Mouse (Mus musculus): ENCODE results near the gene Apoh. TPM values are rescaled to one million over a fixed set of nuclear protein-coding genes. Genes with fewer than 3 reads are reported as not detected.

The Apoh gene
- total RNA-seq, 2 experiments from 2014 or later, result 0.77 to 1.2 TPM

GRCm38 (mm10) chr11:108396076-108396829 is 53.1 kb downstream of the Apoh start:
- intact Hi-C loops (cut with DNase I), result no loop called here
- DNase-seq (ENCODE audit: extremely low spot score in 1 of 2, low spot score in 2 of 2), result no peak
- no peak overlapping the region for H3K27ac ChIP-seq
- no peak for TF ChIP-seq CTCF (IDR thresholded peaks at IDR 0.05)
- no peak overlapping the region for H3K4me3 ChIP-seq

GRCm38 (mm10) chr11:108409876-108410644 is 66.9 kb downstream of the Apoh start:
- TF ChIP-seq CTCF (IDR thresholded peaks at IDR 0.05), result no peak
- Histone ChIP-seq H3K27ac (peak overlapping the region; percentile 32; the same call in 1 of the 2 replicates), H3K4me3 (no peak overlapping the region)
- intact Hi-C loops (cut with DNase I), result no loop called here
- DNase-seq (ENCODE audit: extremely low spot score in 1 of 2, low spot score in 2 of 2), result no peak

DNA sequence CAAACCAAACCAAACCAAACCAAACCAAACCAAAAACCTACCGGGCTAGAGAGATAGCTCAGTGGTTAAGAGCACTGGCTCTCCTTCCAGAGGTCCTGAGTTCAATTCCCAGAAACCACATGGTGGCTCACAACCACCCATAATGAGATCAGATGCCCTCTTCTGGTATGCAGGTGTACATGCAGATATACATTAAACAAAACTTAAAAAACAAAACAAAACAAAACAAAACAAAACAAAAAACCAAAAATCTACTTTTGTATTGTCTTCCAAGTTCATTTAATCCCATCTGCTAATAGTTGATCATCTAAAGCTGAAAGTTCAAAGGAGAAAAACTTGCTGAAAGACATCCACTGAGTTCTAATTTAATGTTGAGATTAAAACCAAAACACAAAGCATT is 73.2 kb downstream of the Apoh start:
- Histone ChIP-seq H3K27ac (no peak overlapping the region), H3K4me3 (no peak overlapping the region)
- intact Hi-C loops (cut with DNase I), result loop anchor here (5.0 kb wide), 2 partner anchors 389 to 404 kb away; no protein-coding TSS in a partner anchor
- DNase-seq (ENCODE audit: extremely low spot score in 1 of 2, low spot score in 2 of 2), result no peak
- no peak; the same call in 1 of the 2 replicates for TF ChIP-seq CTCF (IDR thresholded peaks at IDR 0.05)

GRCm38 (mm10) chr11:108418540-108418939 is 75.4 kb downstream of the Apoh start:
- H3K4me3 ChIP-seq, result no peak overlapping the region
- TF ChIP-seq CTCF (IDR thresholded peaks at IDR 0.05), result peak; percentile 55
- intact Hi-C loops (cut with DNase I), result loop anchor here (5.0 kb wide), 2 partner anchors 391 to 406 kb away; no protein-coding TSS in a partner anchor
- DNase-seq (ENCODE audit: extremely low spot score in 1 of 2, low spot score in 2 of 2), result no peak
- H3K27ac ChIP-seq, result no peak overlapping the region

DNA sequence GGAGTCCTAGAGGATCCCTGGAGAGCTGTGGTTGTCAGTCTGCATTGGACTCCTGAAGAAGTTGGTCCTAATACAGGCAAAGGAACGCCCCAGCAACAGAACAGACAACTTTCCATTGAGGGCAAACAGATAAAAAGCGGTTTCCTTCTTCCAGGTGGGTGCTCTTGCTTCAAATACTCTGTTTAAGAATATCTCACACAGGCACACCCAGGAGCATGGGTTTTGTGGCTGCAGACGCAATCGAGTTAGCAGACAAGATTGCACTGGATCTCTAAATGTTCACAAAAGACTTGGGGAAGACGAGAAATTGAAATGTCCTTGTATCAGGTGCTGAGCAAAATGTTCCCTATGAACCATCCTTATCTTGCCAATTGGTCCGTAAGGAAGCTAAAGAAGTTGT is 76.1 kb downstream of the Apoh start:
- Histone ChIP-seq H3K27ac (no peak overlapping the region), H3K4me3 (no peak overlapping the region)
- no peak for TF ChIP-seq CTCF (IDR thresholded peaks at IDR 0.05)
- intact Hi-C loops (cut with DNase I), result loop anchor here (1.0 to 5.0 kb wide), 3 partner anchors 392 to 555 kb away; no protein-coding TSS in a partner anchor
- no peak for DNase-seq (ENCODE audit: extremely low spot score in 1 of 2, low spot score in 2 of 2)

GRCm38 (mm10) chr11:108420751-108421150 is 77.6 kb downstream of the Apoh start:
- no peak for TF ChIP-seq CTCF (IDR thresholded peaks at IDR 0.05)
- no peak for DNase-seq (ENCODE audit: extremely low spot score in 1 of 2, low spot score in 2 of 2)
- intact Hi-C loops (cut with DNase I), result loop anchor here (5.0 kb wide), 1 partner anchor 293 kb away; no protein-coding TSS in a partner anchor
- H3K27ac ChIP-seq, result no peak overlapping the region
- no peak overlapping the region for H3K4me3 ChIP-seq

GRCm38 (mm10) chr11:108423221-108423620 is 80.1 kb downstream of the Apoh start:
- DNase-seq (ENCODE audit: extremely low spot score in 1 of 2, low spot score in 2 of 2), result no peak
- intact Hi-C loops (cut with DNase I), result loop anchor here (5.0 kb wide), 1 partner anchor 296 kb away; no protein-coding TSS in a partner anchor
- no peak for TF ChIP-seq CTCF (IDR thresholded peaks at IDR 0.05)
- no peak overlapping the region for H3K4me3 ChIP-seq
- H3K27ac ChIP-seq, result no peak overlapping the region

- peak overlapping the region; percentile 70 for H3K27ac ChIP-seq
- no peak for TF ChIP-seq CTCF (IDR thresholded peaks at IDR 0.05)
- intact Hi-C loops (cut with DNase I), result loop anchor here (5.0 kb wide), 1 partner anchor 297 kb away; no protein-coding TSS in a partner anchor
- peak overlapping the region; percentile 49 for H3K4me3 ChIP-seq
- DNase-seq (ENCODE audit: extremely low spot score in 1 of 2, low spot score in 2 of 2), result no peak
These were observed 81.0 kb downstream of the Apoh start for GRCm38 (mm10) chr11:108424111-108424510.

- peak within 1 kb of the TSS; percentile 70 for H3K27ac ChIP-seq
These were observed 81.9 kb downstream of the Apoh start, which contains the start of gene Cep112 for GRCm38 (mm10) chr11:108424889-108425591. Gene Cep112 (plus strand): TSS chr11:108425192.

GRCm38 (mm10) chr11:108425592-108425921 is 82.4 kb downstream of the Apoh start:
- Histone ChIP-seq H3K4me3 (peak overlapping the region; percentile 49), H3K27ac (no peak overlapping the region)
- intact Hi-C loops (cut with DNase I), result no loop called here
- TF ChIP-seq CTCF (IDR thresholded peaks at IDR 0.05), result no peak
- DNase-seq (ENCODE audit: extremely low spot score in 1 of 2, low spot score in 2 of 2), result no peak

More at GRCm38 (mm10) chr11:108424889-108425591, 81.9 kb downstream of the Apoh start, which contains the start of gene Cep112:
- H3K4me3 ChIP-seq, result peak within 1 kb of the TSS; percentile 49
- peak; percentile 93 to 95 for DNase-seq (ENCODE audit: extremely low spot score in 1 of 2, low spot score in 2 of 2)
- TF ChIP-seq CTCF (IDR thresholded peaks at IDR 0.05), result no peak
- intact Hi-C loops (cut with DNase I), result loop anchor here (5.0 kb wide), 1 partner anchor 298 kb away; no protein-coding TSS in a partner anchor

DNA sequence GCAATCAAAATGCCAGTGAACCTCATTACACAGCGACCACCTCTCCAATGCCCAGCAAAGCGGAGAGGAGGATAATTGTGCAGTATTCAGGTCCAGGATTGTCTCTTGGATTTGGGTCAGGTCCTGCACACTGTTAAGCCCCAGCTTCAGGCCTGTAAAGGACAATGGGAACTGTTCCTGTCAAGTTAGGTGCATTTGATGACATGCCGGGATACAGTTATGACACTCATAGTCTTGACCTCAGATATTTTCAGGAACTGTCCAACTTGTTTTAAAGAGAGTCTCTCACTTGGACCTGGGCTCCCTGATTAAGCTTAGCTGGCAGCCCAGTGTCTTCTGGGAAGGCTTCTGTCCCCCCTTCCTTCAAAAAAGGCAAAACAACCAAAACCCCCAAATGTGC is 82.9 kb downstream of the Apoh start:
- Histone ChIP-seq H3K27ac (no peak overlapping the region), H3K4me3 (no peak overlapping the region)
- DNase-seq (ENCODE audit: extremely low spot score in 1 of 2, low spot score in 2 of 2), result no peak
- no peak for TF ChIP-seq CTCF (IDR thresholded peaks at IDR 0.05)
- intact Hi-C loops (cut with DNase I), result no loop called here

Measured in left cerebral cortex, adult 2 months (tissue).